Mouse (Mus musculus) bone marrow macrophage, adult 2 months (primary cell): ENCODE measurements around the gene Mlc1.

ENCODE experiments used
- CTCF ChIP-seq: IDR thresholded peaks from 2 replicates; pipeline ENCODE4 v1.5.1; 2012; ENCODE audit warnings: low read depth, mild to moderate bottlenecking, low read length, moderate library complexity
- POLR2A ChIP-seq: IDR thresholded peaks from 2 replicates; pipeline ENCODE4 v1.6.1; 2012; ENCODE audit warnings: mild to moderate bottlenecking, low read depth, low read length, borderline replicate concordance

GRCm38 (mm10) chr15:88979138-88979446, 285 bp upstream of the Mlc1 start:
- TF ChIP-seq CTCF: no peak
- no peak for TF ChIP-seq POLR2A
